Mouse (Mus musculus): ENCODE data around the gene Trp53rka. TPM values are rescaled to one million over a fixed set of nuclear protein-coding genes. Genes with fewer than 3 reads are reported as not detected.

Trp53rka gene
- total RNA-seq, 2 experiments from 2014 or later, result 10.6 to 10.9 TPM

GRCm38 (mm10) chr2:165486881-165487535 is 6.1 kb downstream of the Trp53rka start:
- intact Hi-C loops (cut with DNase I), result loop anchor here (2.0 to 5.0 kb wide), 4 partner anchors 94 to 415 kb away; no protein-coding TSS in a partner anchor
- DNase-seq, result peak; percentile 45 to 68

- DNase-seq, result no peak
- intact Hi-C loops (cut with DNase I), result loop anchor here (2.0 to 5.0 kb wide), 4 partner anchors 94 to 414 kb away; no protein-coding TSS in a partner anchor
These were observed 6.7 kb downstream of the Trp53rka start for GRCm38 (mm10) chr2:165486401-165486800.

GRCm38 (mm10) chr2:165485826-165486225 is 7.3 kb downstream of the Trp53rka start:
- no peak for DNase-seq
- intact Hi-C loops (cut with DNase I), result loop anchor here (2.0 to 5.0 kb wide), 4 partner anchors 93 to 414 kb away; no protein-coding TSS in a partner anchor

- intact Hi-C loops (cut with DNase I), result no loop called here
These were observed 9.0 kb downstream of the Trp53rka start for GRCm38 (mm10) chr2:165484152-165484551.

GRCm38 (mm10) chr2:165482003-165482402 is 11.1 kb downstream of the Trp53rka start:
- no peak for DNase-seq
- intact Hi-C loops (cut with DNase I), result no loop called here

More at GRCm38 (mm10) chr2:165484152-165484551, 9.0 kb downstream of the Trp53rka start:
- no peak for DNase-seq

- intact Hi-C loops (cut with DNase I), result no loop called here
These were observed 17.3 kb downstream of the Trp53rka start for GRCm38 (mm10) chr2:165475850-165476249.

GRCm38 (mm10) chr2:165475412-165475811 is 17.7 kb downstream of the Trp53rka start:
- intact Hi-C loops (cut with DNase I), result no loop called here
- DNase-seq, result no peak

More at GRCm38 (mm10) chr2:165475850-165476249, 17.3 kb downstream of the Trp53rka start:
- DNase-seq, result no peak

- intact Hi-C loops (cut with DNase I), result no loop called here
- DNase-seq, result peak; percentile 17 to 25
These were observed 20.1 kb downstream of the Trp53rka start, which contains the start of gene Slc13a3 for GRCm38 (mm10) chr2:165473003-165473402. Gene Slc13a3 (minus strand): TSS chr2:165473230.

- intact Hi-C loops (cut with DNase I), result no loop called here
These were observed 21.2 kb downstream of the Trp53rka start for GRCm38 (mm10) chr2:165471943-165472342.

GRCm38 (mm10) chr2:165470167-165470566 is 23.0 kb downstream of the Trp53rka start:
- peak; percentile 19 to 37 for DNase-seq
- intact Hi-C loops (cut with DNase I), result no loop called here

More at GRCm38 (mm10) chr2:165471943-165472342, 21.2 kb downstream of the Trp53rka start:
- DNase-seq, result no peak

GRCm38 (mm10) chr2:165467824-165468452 is 25.2 kb downstream of the Trp53rka start:
- intact Hi-C loops (cut with DNase I), result no loop called here

GRCm38 (mm10) chr2:165459663-165460062 is 33.5 kb downstream of the Trp53rka start:
- intact Hi-C loops (cut with DNase I), result no loop called here
- no peak for DNase-seq

More at GRCm38 (mm10) chr2:165467824-165468452, 25.2 kb downstream of the Trp53rka start:
- peak; percentile 40 to 49 for DNase-seq

- no peak for DNase-seq
- intact Hi-C loops (cut with DNase I), result no loop called here
These were observed 34.9 kb downstream of the Trp53rka start for GRCm38 (mm10) chr2:165458189-165458588.

GRCm38 (mm10) chr2:165456710-165457109 is 36.4 kb downstream of the Trp53rka start:
- intact Hi-C loops (cut with DNase I), result no loop called here
- DNase-seq, result peak in 1 of 2 experiments; percentile 19

- DNase-seq, result no peak
- intact Hi-C loops (cut with DNase I), result no loop called here
These were observed 40.1 kb downstream of the Trp53rka start for GRCm38 (mm10) chr2:165452730-165453693.

- DNase-seq, result no peak
These were observed 44.6 kb downstream of the Trp53rka start for GRCm38 (mm10) chr2:165448475-165448874.

GRCm38 (mm10) chr2:165444861-165445260 is 48.3 kb downstream of the Trp53rka start:
- intact Hi-C loops (cut with DNase I), result no loop called here
- DNase-seq, result no peak

More at GRCm38 (mm10) chr2:165448475-165448874, 44.6 kb downstream of the Trp53rka start:
- intact Hi-C loops (cut with DNase I), result no loop called here

- intact Hi-C loops (cut with DNase I), result no loop called here
- DNase-seq, result peak in 1 of 2 experiments; percentile 7
These were observed 50.1 kb downstream of the Trp53rka start for GRCm38 (mm10) chr2:165442981-165443380.

- intact Hi-C loops (cut with DNase I), result no loop called here
- no peak for DNase-seq
These were observed 51.5 kb downstream of the Trp53rka start for GRCm38 (mm10) chr2:165441613-165442012.

All from heart, postnatal 14 days (tissue).